Mouse (Mus musculus) testis, postnatal 14 days (tissue): ENCODE results near the gene Reln.

ENCODE experiments used
- DNase-seq: peaks from one replicate; pipeline ENCODE4 v3.0.0; 2021; ENCODE audit warnings: low spot score

Reln gene

GRCm38 (mm10) chr5:22223940-22224339 lies 120.6 kb downstream of the Reln start:
- no peak for DNase-seq

- DNase-seq, result no peak
Measured at GRCm38 (mm10) chr5:22208311-22209021, 136.0 kb downstream of the Reln start.

- no peak for DNase-seq
Measured at GRCm38 (mm10) chr5:22197926-22198325, 146.6 kb downstream of the Reln start.

GRCm38 (mm10) chr5:22196891-22197290 lies 147.6 kb downstream of the Reln start:
- no peak for DNase-seq

GRCm38 (mm10) chr5:22196476-22196875 lies 148.0 kb downstream of the Reln start:
- no peak for DNase-seq

- DNase-seq, result no peak
Measured at GRCm38 (mm10) chr5:22195352-22195941, 149.1 kb downstream of the Reln start.

GRCm38 (mm10) chr5:22191784-22192183 lies 152.7 kb downstream of the Reln start:
- no peak for DNase-seq

- no peak for DNase-seq
Measured at GRCm38 (mm10) chr5:22190333-22190732, 154.2 kb downstream of the Reln start.

- no peak for DNase-seq
Measured at GRCm38 (mm10) chr5:22187599-22187998, 156.9 kb downstream of the Reln start.

- DNase-seq, result no peak
Measured at GRCm38 (mm10) chr5:22176480-22176879, 168.0 kb downstream of the Reln start.

- DNase-seq, result no peak
Measured at GRCm38 (mm10) chr5:22171336-22171735, 173.2 kb downstream of the Reln start.

GRCm38 (mm10) chr5:22164060-22164934 lies 180.2 kb downstream of the Reln start:
- no peak for DNase-seq

GRCm38 (mm10) chr5:22160935-22161334 lies 183.6 kb downstream of the Reln start:
- DNase-seq, result no peak

- no peak for DNase-seq
Measured at GRCm38 (mm10) chr5:22158754-22159153, 185.7 kb downstream of the Reln start.

GRCm38 (mm10) chr5:22153601-22154000 lies 190.9 kb downstream of the Reln start:
- DNase-seq, result no peak

GRCm38 (mm10) chr5:22141821-22142220 lies 202.7 kb downstream of the Reln start:
- DNase-seq, result no peak

GRCm38 (mm10) chr5:22139015-22139414 lies 205.5 kb downstream of the Reln start:
- DNase-seq, result no peak

GRCm38 (mm10) chr5:22134402-22134801 lies 210.1 kb downstream of the Reln start:
- DNase-seq, result no peak

- DNase-seq, result no peak
Measured at GRCm38 (mm10) chr5:22131730-22132522, 212.6 kb downstream of the Reln start.

GRCm38 (mm10) chr5:22127583-22127982 lies 216.9 kb downstream of the Reln start:
- no peak for DNase-seq

GRCm38 (mm10) chr5:22119296-22119695 lies 225.2 kb downstream of the Reln start:
- DNase-seq, result no peak

- DNase-seq, result no peak
Measured at GRCm38 (mm10) chr5:22118456-22118855, 226.0 kb downstream of the Reln start.
